Mouse (Mus musculus) gastrocnemius, postnatal 14 days (tissue): ENCODE results near the gene Lrrc51. TPM values are rescaled to one million over a fixed set of nuclear protein-coding genes. Genes with fewer than 3 reads are reported as not detected.

Experiments used
- microRNA-seq, 2 experiments: library from miRNA; unstranded; fragments of <30 nt; microRNA quantifications; one replicate each; pipeline ENCODE4 v1.2.0; 2021
- total RNA-seq, 2 experiments: library from RNA; stranded (reverse); gene quantifications; 2 replicates each; pipeline ENCODE4 v1.2.3; 2021

Lrrc51 gene
- total RNA-seq, 2 experiments from 2014 or later: 3.6 to 3.7 TPM

Small RNA genes within 50 kb of the gene (microRNA-seq; reads per million reads assigned to microRNA genes)
- gene Gm22655: 0 reads per million in 2 experiments

Other genes starting within 250 kb of the Lrrc51 start
- not detected for gene Phox2a, start 115.6 kb downstream of the Lrrc51 start, total RNA-seq
- gene Inppl1, start 95.7 kb downstream of the Lrrc51 start, total RNA-seq: 10 to 100 TPM; 67.0 to 73.8 TPM
- gene Folr2, start 76.7 kb downstream of the Lrrc51 start, total RNA-seq: 1 to 10 TPM; 2.8 to 6.1 TPM
- gene Anapc15, start 70.2 kb downstream of the Lrrc51 start, total RNA-seq: 10 to 100 TPM; 23.7 to 27.7 TPM
- gene Folr1, start 63.1 kb downstream of the Lrrc51 start, total RNA-seq: 1 to 10 TPM; 1.6 to 2.2 TPM
- 100 to 1,000 TPM; 101 to 102 TPM for gene Lamtor1, start 28.0 kb downstream of the Lrrc51 start, total RNA-seq
- not detected for gene Tomt, start 27.5 kb downstream of the Lrrc51 start, total RNA-seq
- 10 to 100 TPM; 53.0 to 53.3 TPM for gene Numa1, start 216 bp upstream of the Lrrc51 start, total RNA-seq
- gene Il18bp, start 84.8 kb upstream of the Lrrc51 start, total RNA-seq: 1 to 10 TPM; 1.1 to 1.4 TPM
- 10 to 100 TPM; 17.9 to 18.9 TPM for gene Rnf121, start 131.6 kb upstream of the Lrrc51 start, total RNA-seq
- gene Xndc1, start 131.6 kb upstream of the Lrrc51 start, total RNA-seq: 1 to 10 TPM; 3.8 to 4.9 TPM
- gene Xntrpc, start 131.8 kb upstream of the Lrrc51 start, total RNA-seq: under 1 TPM; 0.53 to 0.84 TPM
- under 1 TPM in 1 of 2 experiments, not detected in 1; 0.21 TPM for gene Trpc2, start 149.2 kb upstream of the Lrrc51 start, total RNA-seq
- 100 to 1,000 TPM; 281 to 363 TPM for gene Art1, start 167.8 kb upstream of the Lrrc51 start, total RNA-seq
- gene Art5, start 175.6 kb upstream of the Lrrc51 start, total RNA-seq: 1 to 10 TPM; 6.9 to 8.1 TPM
- 1 to 10 TPM in 1 of 2 experiments, not detected in 1; 1.0 TPM for gene Chrna10, start 182.9 kb upstream of the Lrrc51 start, total RNA-seq